Mouse (Mus musculus) midbrain, embryonic 12.5 days (tissue): ENCODE measurements around the gene Shbg. TPM values are rescaled to one million over a fixed set of nuclear protein-coding genes. Genes with fewer than 3 reads are reported as not detected.
"Not testable (repeated sequence)": the region's sequence is repeated elsewhere in the genome, so short reads cannot be mapped to it uniquely, and the experiment has no call there.

Experiments
- ATAC-seq: fragments of 200-750 bp; cut with Nextera tagmentation; 2 replicates; pipeline ENCODE4 v1.8.0; 2017; ENCODE audit warnings: low read depth, moderate TSS enrichment, moderate library complexity; ENCODE audit not compliant: low FRiP score
- H3K27ac ChIP-seq: fragments of 300-500 bp; sonication (generic); replicated peaks from 2 replicates; pipeline ENCODE4 v1.5.1; 2016; ENCODE audit warnings: mild to moderate bottlenecking
- H3K27me3 ChIP-seq: fragments of 300-500 bp; sonication (generic); 2 replicates; pipeline ENCODE4 v1.6.1; 2016; ENCODE audit warnings: mild to moderate bottlenecking
- H3K36me3 ChIP-seq: fragments of 300-500 bp; sonication (generic); 2 replicates; pipeline ENCODE4 v1.6.1; 2016
- H3K4me1 ChIP-seq: fragments of 300-500 bp; sonication (generic); 2 replicates; pipeline ENCODE4 v1.6.1; 2016
- H3K4me2 ChIP-seq: fragments of 300-500 bp; sonication (generic); replicated peaks from 2 replicates; pipeline ENCODE4 v1.6.1; 2016; ENCODE audit warnings: mild to moderate bottlenecking, moderate library complexity
- H3K4me3 ChIP-seq: fragments of 300-500 bp; sonication (generic); 2 replicates; pipeline ENCODE4 v1.5.1; 2016; ENCODE audit warnings: mild to moderate bottlenecking
- H3K9ac ChIP-seq: fragments of 300-500 bp; sonication (generic); replicated peaks from 2 replicates; pipeline ENCODE4 v1.6.1; 2016; ENCODE audit warnings: mild to moderate bottlenecking, moderate library complexity
- H3K9me3 ChIP-seq: fragments of 300-500 bp; sonication (generic); 2 replicates; pipeline ENCODE4 v1.6.1; 2016; ENCODE audit warnings: mild to moderate bottlenecking
- WGBS: fragments of 180-500 bp; shearing (Covaris S2); methylation state at CpG from one replicate; pipeline ENCODE4 v1.1.7; 2016; 5-methylcytosine and 5-hydroxymethylcytosine counted together
- polyA plus RNA-seq: library from polyadenylated mRNA; unstranded; fragments of >200 nt; fragmentation: Nextera tagmentation; extraction: Ambion mirVana; gene quantifications from 2 replicates; pipeline ENCODE4 v1.2.1, GENCODE M21; 2016

Gene Shbg
- polyA plus RNA-seq, 1 experiment from 2014 or later: not detected

GRCm38 (mm10) chr11:69624339-69624738 lies 6.6 kb upstream of the Shbg start:
- not testable (repeated sequence) for H3K36me3 ChIP-seq, H3K9me3 ChIP-seq, H3K27me3 ChIP-seq, H3K27ac ChIP-seq, H3K4me2 ChIP-seq, H3K4me3 ChIP-seq, ATAC-seq, H3K9ac ChIP-seq
- 88% methylated on average over 2 of the region's 2 CpGs for WGBS
- peaks cover 15% of the 10 kb centered on the region for H3K4me1 ChIP-seq

GRCm38 (mm10) chr11:69623006-69623405 lies 5.3 kb upstream of the Shbg start:
- H3K4me1 ChIP-seq: peaks cover 15% of the 10 kb centered on the region
- H3K9ac ChIP-seq: no peak overlapping the region
- WGBS: 75% methylated on average over 4 of the region's 4 CpGs
- 0 out of 2 replicates have a peak, but pooled peaks cover 1% of the 10 kb centered on the region for H3K27me3 ChIP-seq
- no peak overlapping the region for H3K4me3 ChIP-seq
- no peak overlapping the region for H3K27ac ChIP-seq
- no peaks in the 10 kb centered on the region for H3K36me3 ChIP-seq
- peak overlapping the region; percentile 65; the same call in 1 of the 2 replicates for H3K4me2 ChIP-seq
- ATAC-seq: no peak
- H3K9me3 ChIP-seq: no peaks in the 10 kb centered on the region

GRCm38 (mm10) chr11:69622406-69622805 lies 4.7 kb upstream of the Shbg start:
- Histone ChIP-seq H3K27ac (peak overlapping the region; percentile 75), H3K27me3 (peaks cover 7% of the 10 kb centered on the region; the same call in 1 of the 2 replicates), H3K9ac (peak overlapping the region; percentile 62), H3K4me3 (peak overlapping the region; percentile 44), H3K4me1 (peaks cover 15% of the 10 kb centered on the region), H3K4me2 (peak overlapping the region; percentile 65), H3K9me3 (no peaks in the 10 kb centered on the region), H3K36me3 (no peaks in the 10 kb centered on the region)
- ATAC-seq: 0 out of 2 replicates have a peak, but pooled peaks have one; percentile 19
- WGBS: 52% methylated on average over 6 of the region's 6 CpGs

GRCm38 (mm10) chr11:69621571-69622268 lies 4.0 kb upstream of the Shbg start, which contains the start of gene Sat2:
Gene Sat2, plus strand, starts transcription at chr11:69622024.
- Histone ChIP-seq H3K4me3 (peak within 1 kb of the TSS; percentile 44), H3K4me2 (peak within 1 kb of the TSS; percentile 65), H3K9ac (peak within 1 kb of the TSS; percentile 62), H3K36me3 (no peaks in the 10 kb centered on the region), H3K27me3 (peaks cover 13% of the 10 kb centered on the region), H3K9me3 (no peaks in the 10 kb centered on the region), H3K27ac (peak within 1 kb of the TSS; percentile 75), H3K4me1 (peaks cover 15% of the 10 kb centered on the region)
- peak; percentile 85 for ATAC-seq
- WGBS: under 1% methylated on average over 20 of the region's 20 CpGs

- Histone ChIP-seq H3K4me2 (no peak overlapping the region), H3K4me1 (peaks cover 15% of the 10 kb centered on the region), H3K27me3 (peaks cover 19% of the 10 kb centered on the region), H3K9me3 (no peaks in the 10 kb centered on the region), H3K9ac (no peak overlapping the region), H3K27ac (no peak overlapping the region), H3K4me3 (no peak overlapping the region), H3K36me3 (no peaks in the 10 kb centered on the region)
- 90% methylated on average over 7 of the region's 7 CpGs for WGBS
- no peak for ATAC-seq
These were observed 2.8 kb upstream of the Shbg start for GRCm38 (mm10) chr11:69620394-69621081.

DNA sequence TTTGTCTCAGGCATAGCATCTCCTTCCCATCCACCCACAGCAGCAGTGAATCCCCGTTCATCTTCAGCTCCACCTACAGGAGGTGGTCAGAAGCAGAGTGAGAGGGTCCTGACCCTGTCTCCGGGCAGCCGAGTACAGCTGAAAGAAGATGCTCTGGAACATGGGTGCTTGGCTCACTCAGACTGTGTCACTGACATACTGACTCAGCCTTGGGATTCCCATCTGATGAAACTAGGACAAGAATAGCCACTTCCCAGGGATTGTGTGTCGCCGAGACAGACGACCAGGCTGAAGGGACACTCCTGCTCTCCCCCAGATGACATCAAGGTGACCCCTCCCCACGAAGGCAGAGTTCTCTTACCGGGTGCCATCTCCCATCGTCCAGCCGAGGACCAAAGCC lies 924 bp downstream of the Shbg start:
- no peak overlapping the region for H3K27ac ChIP-seq
- no peak overlapping the region; the same call in 1 of the 2 replicates for H3K9ac ChIP-seq
- no peaks in the 10 kb centered on the region for H3K36me3 ChIP-seq
- ATAC-seq: no peak
- WGBS: 49% methylated on average over 10 of the region's 10 CpGs
- no peaks in the 10 kb centered on the region for H3K9me3 ChIP-seq
- peaks cover 8% of the 10 kb centered on the region for H3K4me1 ChIP-seq
- H3K27me3 ChIP-seq: peaks cover 24% of the 10 kb centered on the region
- no peak overlapping the region for H3K4me3 ChIP-seq
- no peak overlapping the region for H3K4me2 ChIP-seq

DNA sequence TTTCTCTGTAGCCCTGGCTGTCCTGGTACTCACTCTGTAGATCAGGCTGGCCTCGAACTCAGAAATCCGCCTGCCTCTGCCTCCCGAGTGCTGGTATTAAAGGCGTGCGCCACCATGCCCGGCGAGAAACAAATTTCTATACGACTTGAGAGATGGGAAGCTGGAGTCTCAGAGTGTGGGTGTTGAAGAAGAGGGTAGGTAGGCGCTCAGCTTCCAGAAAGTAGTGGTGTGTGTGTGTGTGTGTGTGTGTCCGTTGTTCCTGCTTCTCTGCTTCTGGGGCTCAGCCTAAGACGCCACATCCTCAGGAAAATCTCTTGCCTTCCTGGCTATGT lies 3.5 kb downstream of the Shbg start:
- H3K4me3 ChIP-seq, H3K4me1 ChIP-seq, H3K9ac ChIP-seq, H3K36me3 ChIP-seq, H3K27ac ChIP-seq, ATAC-seq, H3K9me3 ChIP-seq, H3K4me2 ChIP-seq: not testable (repeated sequence)
- peaks cover 24% of the 10 kb centered on the region for H3K27me3 ChIP-seq
- WGBS: 57% methylated on average over 11 of the region's 11 CpGs

GRCm38 (mm10) chr11:69613553-69614256 lies 4.0 kb downstream of the Shbg start:
- ATAC-seq: no peak
- peak overlapping the region; percentile 18 for H3K4me2 ChIP-seq
- H3K36me3 ChIP-seq: no peaks in the 10 kb centered on the region
- H3K27ac ChIP-seq: no peak overlapping the region
- H3K9me3 ChIP-seq: no peaks in the 10 kb centered on the region
- H3K27me3 ChIP-seq: peaks cover 26% of the 10 kb centered on the region
- H3K9ac ChIP-seq: no peak overlapping the region
- 6% methylated on average over 19 of the region's 19 CpGs for WGBS
- no peak overlapping the region for H3K4me3 ChIP-seq
- H3K4me1 ChIP-seq: peaks cover 4% of the 10 kb centered on the region

- 66% methylated on average over 4 of the region's 4 CpGs for WGBS
These were observed 6.8 kb downstream of the Shbg start for GRCm38 (mm10) chr11:69610899-69611298.

GRCm38 (mm10) chr11:69609416-69609815 lies 8.3 kb downstream of the Shbg start:
- 63% methylated on average over 7 of the region's 7 CpGs for WGBS
- H3K9ac ChIP-seq: no peak overlapping the region
- H3K4me2 ChIP-seq: no peak overlapping the region
- H3K9me3 ChIP-seq: no peaks in the 10 kb centered on the region
- peaks cover 4% of the 10 kb centered on the region; the same call in 1 of the 2 replicates for H3K27me3 ChIP-seq
- no peak overlapping the region for H3K4me3 ChIP-seq
- ATAC-seq: no peak
- no peak overlapping the region for H3K27ac ChIP-seq
- H3K4me1 ChIP-seq: peaks cover 15% of the 10 kb centered on the region
- H3K36me3 ChIP-seq: no peaks in the 10 kb centered on the region

More at GRCm38 (mm10) chr11:69610899-69611298, 6.8 kb downstream of the Shbg start:
- H3K9me3 ChIP-seq: no peaks in the 10 kb centered on the region
- no peak overlapping the region for H3K4me2 ChIP-seq
- no peak overlapping the region for H3K9ac ChIP-seq
- peaks cover 4% of the 10 kb centered on the region for H3K4me1 ChIP-seq
- H3K4me3 ChIP-seq: no peak overlapping the region
- peaks cover 8% of the 10 kb centered on the region; the same call in 1 of the 2 replicates for H3K27me3 ChIP-seq
- H3K36me3 ChIP-seq: no peaks in the 10 kb centered on the region
- ATAC-seq: no peak
- H3K27ac ChIP-seq: no peak overlapping the region

DNA sequence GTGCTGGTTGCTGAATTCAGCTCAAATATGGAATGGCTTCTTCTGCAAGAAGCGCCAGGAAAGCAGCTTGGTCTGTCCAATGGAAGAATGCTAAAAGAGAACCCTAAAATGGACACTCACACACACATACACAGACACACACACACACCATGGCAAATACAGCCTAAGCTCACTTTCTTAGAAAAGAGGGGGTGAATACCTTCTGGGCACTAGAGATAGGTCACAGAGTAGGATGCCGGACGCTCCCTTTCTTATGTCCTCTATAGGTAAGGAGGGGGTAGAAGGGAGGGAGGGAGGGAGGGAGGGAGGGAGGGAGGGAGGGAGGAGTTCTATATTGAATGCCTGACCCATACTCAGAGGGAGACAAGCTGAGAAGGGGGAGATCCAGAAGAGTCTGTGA lies 9.2 kb downstream of the Shbg start:
- no peak for ATAC-seq
- Histone ChIP-seq H3K4me2 (no peak overlapping the region), H3K27me3 (peaks cover 13% of the 10 kb centered on the region), H3K27ac (no peak overlapping the region), H3K9ac (no peak overlapping the region), H3K4me3 (no peak overlapping the region), H3K9me3 (no peaks in the 10 kb centered on the region), H3K4me1 (peaks cover 15% of the 10 kb centered on the region), H3K36me3 (no peaks in the 10 kb centered on the region)
- WGBS: 84% methylated on average over 3 of the region's 3 CpGs

- Histone ChIP-seq H3K4me2 (no peak overlapping the region), H3K27me3 (peaks cover 14% of the 10 kb centered on the region), H3K4me3 (no peak overlapping the region), H3K9ac (no peak overlapping the region), H3K27ac (no peak overlapping the region), H3K36me3 (no peaks in the 10 kb centered on the region), H3K9me3 (no peaks in the 10 kb centered on the region), H3K4me1 (peaks cover 13% of the 10 kb centered on the region)
- 74% methylated on average over 2 of the region's 2 CpGs for WGBS
- no peak for ATAC-seq
These were observed 10.9 kb downstream of the Shbg start for GRCm38 (mm10) chr11:69606832-69607231.
